Mouse (Mus musculus) left cerebral cortex, adult 2 months (tissue): ENCODE measurements around the gene Ddb1. TPM values are rescaled to one million over a fixed set of nuclear protein-coding genes. Genes with fewer than 3 reads are reported as not detected.

ENCODE experiments used
- DNase-seq, 2 experiments: peaks; one replicate each; pipeline ENCODE4 v3.0.0; 2021 to 2022; ENCODE audit warnings: low spot score in 2 of 2, mixed read lengths in 1 of 2; ENCODE audit errors: extremely low spot score in 1 of 2
- H3K27ac ChIP-seq: fragments of 200-600 bp; 2 replicates; pipeline ENCODE4 v1.8.1; 2022
- H3K4me3 ChIP-seq: fragments of 200-600 bp; 2 replicates; pipeline ENCODE4 v1.8.1; 2022
- CTCF ChIP-seq: fragments of 200-600 bp; IDR thresholded peaks from 2 replicates; pipeline ENCODE4 v1.8.1; 2022; ENCODE audit warnings: antibody characterized with exemption, mild to moderate bottlenecking, moderate library complexity
- intact Hi-C: fragments of 180-260 bp; cut with DNase I; formaldehyde crosslinking; loops from one replicate; pipeline ENCODE4 v1.15.1; 2025
- total RNA-seq, 2 experiments: library from RNA; stranded (reverse); gene quantifications; 2 replicates each; pipeline ENCODE4 v1.2.3; 2021

Ddb1 gene
- total RNA-seq, 2 experiments from 2014 or later, result 191 to 206 TPM

DNA sequence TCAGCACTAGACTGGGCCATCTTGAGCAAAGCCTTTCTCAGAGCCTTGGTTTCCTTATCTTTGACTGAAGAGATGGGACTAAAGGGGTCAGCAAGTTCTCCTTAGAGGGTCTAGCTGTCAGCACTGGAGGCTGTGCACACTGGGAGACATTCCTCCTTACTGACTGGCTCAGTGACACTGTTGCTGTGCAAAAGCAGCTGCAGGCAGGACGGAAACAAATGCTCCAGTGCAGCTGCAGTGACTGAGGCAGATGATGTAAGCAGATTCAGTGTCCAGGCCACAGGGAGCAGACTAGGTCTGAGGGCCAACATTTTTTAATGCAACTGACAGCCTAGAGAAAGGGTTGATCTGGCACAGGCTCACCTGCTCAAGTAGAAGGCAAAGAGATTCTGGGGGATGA is 68.1 kb downstream of the Ddb1 start:
- no peak for DNase-seq
- no peak for TF ChIP-seq CTCF
- H3K27ac ChIP-seq, result no peak overlapping the region
- intact Hi-C loops, result no loop called here
- H3K4me3 ChIP-seq, result no peak overlapping the region

DNA sequence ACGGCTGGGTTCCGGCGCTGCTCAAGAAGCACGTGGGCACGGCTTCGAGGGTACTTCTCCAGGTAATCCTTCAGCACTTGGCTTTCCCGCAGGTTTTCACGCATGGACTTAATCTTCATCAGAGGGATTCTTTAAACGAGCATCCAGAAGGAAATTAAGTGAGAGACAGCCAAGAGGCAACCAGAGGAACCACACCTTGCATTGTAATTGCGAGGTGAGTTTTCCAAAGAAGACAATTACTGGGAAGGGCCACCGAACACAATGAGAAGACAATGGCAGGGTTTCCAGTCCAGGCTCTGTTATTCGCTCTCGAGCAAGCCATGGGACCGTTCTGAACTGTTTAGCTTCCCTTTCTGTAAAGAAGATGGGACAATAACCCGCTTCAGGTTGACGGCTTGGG is 71.5 kb downstream of the Ddb1 start:
- Histone ChIP-seq H3K4me3 (no peak overlapping the region), H3K27ac (no peak overlapping the region)
- no peak for TF ChIP-seq CTCF
- intact Hi-C loops, result no loop called here
- DNase-seq, result no peak

DNA sequence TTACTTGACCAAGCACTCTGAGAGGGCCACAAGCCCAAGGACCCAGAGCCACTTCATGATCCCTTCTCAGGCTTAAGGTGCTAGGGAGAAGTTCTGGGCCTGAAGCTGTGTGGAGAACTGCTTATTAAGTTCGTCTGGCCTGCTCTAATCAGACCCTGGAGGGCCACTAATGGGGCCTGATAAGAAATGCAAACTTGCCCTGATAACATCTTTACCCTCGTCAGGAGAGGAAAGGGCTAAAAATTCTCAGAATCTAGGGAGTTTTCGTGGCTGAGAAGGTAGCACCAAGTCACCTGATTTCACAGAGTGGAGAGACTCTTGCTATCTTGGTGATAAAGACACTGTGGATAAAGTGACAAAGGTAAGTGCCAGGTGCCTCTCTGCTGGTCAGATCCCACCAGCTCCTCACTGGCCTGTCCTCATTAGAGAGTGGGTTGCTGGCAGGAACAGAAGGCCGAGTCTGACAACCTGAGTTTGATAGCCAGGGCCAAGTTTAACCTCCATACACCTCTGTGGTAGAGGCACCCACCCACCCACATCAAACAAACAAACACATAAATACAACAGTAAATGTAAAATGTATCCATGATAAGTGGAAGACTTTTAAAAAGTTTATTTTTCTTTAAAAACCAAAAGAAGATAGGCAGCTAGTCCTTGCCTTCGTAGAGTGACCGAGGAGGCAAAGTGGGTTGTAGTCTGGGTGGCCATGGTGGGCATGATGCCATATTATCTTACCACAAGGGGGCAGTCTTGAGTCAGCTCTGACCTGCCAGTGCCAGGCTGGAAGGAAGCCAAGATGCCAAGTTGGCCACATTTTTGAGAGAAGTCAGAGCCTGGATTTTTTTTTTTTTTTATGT is 73.0 kb downstream of the Ddb1 start, which contains the start of gene Pga5:
Gene Pga5, minus strand, starts transcription at position 157 of the 857 bp plus-strand sequence.
- intact Hi-C loops, result loop anchor here (1.0 kb wide), 1 partner anchor 31 kb away; no protein-coding TSS in a partner anchor
- peak; percentile 92 for TF ChIP-seq CTCF
- no peak within 1 kb of the TSS for H3K27ac ChIP-seq
- no peak within 1 kb of the TSS for H3K4me3 ChIP-seq
- peak; percentile 80 to 81 for DNase-seq

DNA sequence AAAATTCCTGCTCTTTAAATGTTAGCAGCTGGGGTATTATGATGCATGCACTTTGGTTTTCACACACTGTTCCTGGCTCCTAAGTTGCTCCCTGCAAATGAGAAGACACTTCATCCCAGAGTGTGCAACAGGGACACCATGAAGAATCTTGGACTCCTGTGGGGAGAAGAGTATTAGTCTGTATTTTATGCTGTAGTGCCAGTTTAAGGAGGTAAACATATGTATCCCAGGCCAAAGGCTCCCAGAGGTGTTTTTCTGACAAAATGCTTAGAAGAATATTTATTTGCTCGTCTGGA is 73.6 kb downstream of the Ddb1 start:
- intact Hi-C loops, result loop anchor here (1.0 kb wide), 1 partner anchor 31 kb away; no protein-coding TSS in a partner anchor
- Histone ChIP-seq H3K27ac (no peak overlapping the region), H3K4me3 (no peak overlapping the region)
- DNase-seq, result no peak
- no peak for TF ChIP-seq CTCF

Other genes with a start within 250 kb of the Ddb1 start
- 100 to 1,000 TPM; 326 to 329 TPM for gene Syt7, start 216.2 kb upstream of the Ddb1 start, total RNA-seq
- 10 to 100 TPM in 1 of 2 experiments, 1 to 10 TPM in 1; 6.9 to 15.8 TPM for gene Lrrc10b, start 147.9 kb upstream of the Ddb1 start, total RNA-seq
- 1 to 10 TPM in 1 of 2 experiments, under 1 TPM in 1; 0.61 to 1.3 TPM for gene Ppp1r32, start 122.4 kb upstream of the Ddb1 start, total RNA-seq
- 10 to 100 TPM; 77.4 to 82.5 TPM for gene Cpsf7, start 80.1 kb upstream of the Ddb1 start, total RNA-seq
- 10 to 100 TPM; 52.2 to 56.1 TPM for gene Sdhaf2, start 79.2 kb upstream of the Ddb1 start, total RNA-seq
- 10 to 100 TPM; 12.3 to 12.7 TPM for gene Tmem216, start 49.1 kb upstream of the Ddb1 start, total RNA-seq
- gene Cyb561a3, start 28.2 kb upstream of the Ddb1 start, total RNA-seq, result 10 to 100 TPM; 12.7 to 12.8 TPM
- 10 to 100 TPM; 12.2 to 13.8 TPM for gene Tmem138, start 28.0 kb upstream of the Ddb1 start, total RNA-seq
- 10 to 100 TPM; 16.6 to 17.7 TPM for gene Tkfc, start 327 bp downstream of the Ddb1 start, total RNA-seq
- gene Vwce, start 28.9 kb downstream of the Ddb1 start, total RNA-seq, result under 1 TPM; 0.43 to 0.65 TPM
- gene Pga5, start 72.7 kb downstream of the Ddb1 start, total RNA-seq, result not detected
- 10 to 100 TPM; 21.6 to 24.4 TPM for gene Vps37c, start 83.4 kb downstream of the Ddb1 start, total RNA-seq
- under 1 TPM; 0.16 to 0.37 TPM for gene Cd5, start 133.7 kb downstream of the Ddb1 start, total RNA-seq
- 1 to 10 TPM; 2.3 to 2.8 TPM for gene Cd6, start 224.7 kb downstream of the Ddb1 start, total RNA-seq
- 1 to 10 TPM; 1.1 to 1.3 TPM for gene Slc15a3, start 234.4 kb downstream of the Ddb1 start, total RNA-seq